Mouse (Mus musculus) R1 (cell line): ENCODE measurements around the gene H2afy.

Experiments
- DNase-seq: peaks from one replicate; pipeline ENCODE4 v3.0.0-alpha.2; 2018; ENCODE audit warnings: low read depth, low spot score

H2afy gene

GRCm38 (mm10) chr13:56112496-56112895 is 23.7 kb downstream of the H2afy start:
- peak; percentile 68 for DNase-seq

- DNase-seq = no peak
Observed at GRCm38 (mm10) chr13:56111601-56112000, 24.6 kb downstream of the H2afy start.

- DNase-seq = no peak
Observed at GRCm38 (mm10) chr13:56110694-56111531, 25.2 kb downstream of the H2afy start.

GRCm38 (mm10) chr13:56109703-56110102 is 26.5 kb downstream of the H2afy start:
- no peak for DNase-seq

- DNase-seq = peak; percentile 72
Observed at GRCm38 (mm10) chr13:56108849-56109519, 27.2 kb downstream of the H2afy start.

DNA sequence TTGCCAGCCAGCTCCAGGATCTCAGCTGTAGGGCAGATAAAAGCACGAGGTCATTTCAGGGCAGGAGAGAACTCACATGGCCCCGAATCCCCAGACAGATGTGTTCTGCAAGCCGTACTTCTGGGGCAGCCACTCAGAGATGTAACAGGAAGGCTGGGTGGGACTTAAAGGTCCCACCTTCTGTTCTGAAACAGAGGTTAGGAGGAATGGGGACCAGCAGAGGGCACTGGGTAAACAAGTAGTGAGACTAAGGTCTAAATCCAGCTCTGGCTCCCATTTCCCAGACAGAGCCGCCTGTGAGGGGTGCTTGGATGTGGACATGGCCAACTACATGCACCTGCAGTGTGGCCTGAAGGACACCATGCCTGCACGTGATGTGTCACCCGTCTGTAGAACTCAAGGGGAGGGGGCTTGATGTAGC is 31.2 kb downstream of the H2afy start:
- no peak for DNase-seq

DNA sequence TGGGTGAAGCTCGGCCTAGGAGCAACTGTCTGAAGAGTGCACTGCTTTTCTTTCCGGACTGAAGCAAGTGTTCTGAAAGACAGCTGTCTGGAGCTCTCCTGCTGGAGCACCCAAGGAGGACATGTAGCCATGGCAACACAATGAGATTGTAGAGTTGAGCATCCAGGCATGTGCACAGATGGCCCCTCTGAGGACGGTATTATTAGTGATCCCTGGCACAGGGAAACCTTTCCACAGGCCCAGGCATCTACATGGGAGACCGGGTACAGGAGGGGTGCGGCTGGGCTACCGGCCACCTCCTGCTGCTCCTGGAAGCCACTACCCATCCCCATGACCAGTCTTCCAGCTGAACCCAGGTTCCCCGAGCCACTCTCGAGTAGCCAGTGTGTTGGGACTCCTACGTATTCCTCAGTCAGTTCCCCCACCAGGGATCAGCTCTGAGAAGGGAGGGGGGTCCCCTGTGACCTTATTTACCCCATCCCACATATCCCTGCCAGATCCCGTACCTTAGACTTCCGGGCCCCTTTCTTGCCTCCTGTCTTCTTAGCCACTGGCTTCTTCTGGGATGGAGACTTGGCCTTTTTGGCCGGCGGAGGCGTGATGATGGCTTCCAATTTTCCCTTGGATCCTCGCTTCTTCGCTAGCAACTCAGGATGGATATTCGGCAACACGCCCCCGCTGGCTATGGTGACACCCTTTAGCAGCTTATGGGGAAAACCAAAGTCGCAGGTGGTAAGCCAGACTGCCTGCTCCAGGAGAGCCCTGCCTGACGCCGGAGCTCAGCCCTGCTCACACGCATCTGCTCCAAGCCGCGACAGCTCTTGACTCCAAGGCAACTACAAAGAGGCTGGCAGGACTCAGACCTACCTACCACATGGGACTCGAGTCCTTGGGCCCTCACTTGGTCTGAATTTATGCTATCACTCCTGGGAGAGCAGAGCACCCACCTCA is 32.1 kb downstream of the H2afy start:
- no peak for DNase-seq

- no peak for DNase-seq
Observed at GRCm38 (mm10) chr13:56102160-56102559, 34.0 kb downstream of the H2afy start.

DNA sequence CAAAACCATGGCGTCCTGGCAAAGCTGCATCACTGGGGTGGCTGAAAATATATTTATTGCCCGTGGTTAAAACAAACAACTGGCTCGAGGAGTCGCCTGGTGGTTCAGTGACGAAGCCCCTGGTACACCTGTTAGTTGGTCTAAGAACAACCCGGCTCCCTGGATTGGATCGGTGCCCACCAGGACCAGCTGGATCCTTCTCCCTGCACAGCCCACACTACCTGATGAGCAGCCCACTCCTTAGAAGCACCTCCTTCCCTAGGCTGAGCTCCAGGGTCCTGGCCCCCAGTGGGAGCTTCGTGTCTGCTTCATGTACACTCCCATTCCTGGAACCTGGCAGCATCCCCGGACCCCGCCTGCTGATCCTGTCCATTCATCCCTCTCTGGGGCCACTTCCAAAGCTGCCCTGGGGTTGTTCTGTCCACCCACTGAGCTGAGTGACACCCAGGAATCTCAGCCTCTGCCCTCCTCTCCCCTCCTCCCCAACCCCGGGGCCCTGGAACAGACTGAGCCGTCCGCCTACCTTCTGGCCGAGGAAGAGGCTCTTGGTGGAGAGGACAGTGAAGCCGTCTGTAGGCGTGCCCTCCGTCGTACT is 40.5 kb downstream of the H2afy start:
- DNase-seq = no peak

- no peak for DNase-seq
Observed at GRCm38 (mm10) chr13:56094544-56094943, 41.6 kb downstream of the H2afy start.

- no peak for DNase-seq
Observed at GRCm38 (mm10) chr13:56093680-56094079, 42.5 kb downstream of the H2afy start.

- no peak for DNase-seq
Observed at GRCm38 (mm10) chr13:56092606-56093005, 43.6 kb downstream of the H2afy start.

DNA sequence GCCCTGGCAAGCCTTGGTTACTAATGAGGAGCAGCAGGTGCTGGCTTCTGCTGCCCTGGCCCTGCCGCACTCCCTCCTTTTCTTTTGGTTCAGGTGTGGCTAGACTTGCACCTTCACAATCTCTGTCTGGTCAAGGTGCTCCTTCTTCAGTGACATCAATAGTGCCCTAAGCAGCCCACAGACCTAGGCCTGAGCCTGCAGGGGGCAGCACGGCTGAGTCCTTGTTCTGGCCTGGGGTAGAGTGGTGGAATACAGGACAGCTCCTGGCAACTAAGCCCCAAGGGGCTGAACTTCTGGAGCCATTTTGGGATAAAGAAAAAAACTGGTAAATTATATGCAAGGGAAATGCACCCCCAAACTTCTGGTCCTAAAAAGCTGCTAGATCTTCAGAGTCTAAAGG is 45.6 kb downstream of the H2afy start:
- DNase-seq = no peak

DNA sequence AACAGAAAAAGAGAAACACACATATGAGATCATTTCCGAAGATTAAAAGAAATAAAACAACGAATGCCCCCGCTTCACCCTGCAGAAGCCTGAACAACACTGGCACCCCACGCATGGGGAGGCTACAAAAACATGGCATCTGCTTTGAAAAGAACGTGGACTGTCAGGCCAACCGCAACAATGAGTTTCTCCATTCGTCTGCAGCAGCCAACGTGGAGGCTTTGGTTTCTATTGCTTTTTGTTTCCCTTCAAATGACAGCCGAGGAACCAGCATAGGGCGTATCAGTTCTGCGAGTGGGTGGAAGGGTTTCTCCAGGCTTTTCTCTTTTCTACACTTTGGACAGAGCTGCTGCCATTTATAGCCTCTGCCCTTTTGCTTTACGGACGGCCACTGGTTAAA is 47.6 kb downstream of the H2afy start:
- no peak for DNase-seq

DNA sequence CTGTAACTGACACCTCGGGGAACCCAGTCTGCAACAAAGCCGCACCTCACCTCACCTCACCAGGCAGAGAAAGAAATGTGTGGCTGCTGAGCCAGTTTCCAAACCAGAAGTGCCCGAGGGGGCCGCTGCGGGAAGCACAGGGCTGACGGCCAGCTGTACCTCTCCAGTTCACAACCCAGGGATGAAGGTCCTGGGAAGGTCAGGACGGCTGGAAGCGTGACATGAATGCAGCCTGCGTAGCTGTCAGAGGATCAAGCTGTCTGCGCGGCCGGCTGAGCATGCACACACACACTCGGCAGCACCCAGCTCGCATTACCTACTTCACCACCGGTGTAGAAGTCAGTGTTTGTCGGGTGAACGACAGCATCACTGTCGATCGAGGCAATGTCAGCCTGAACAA is 48.2 kb downstream of the H2afy start:
- no peak for DNase-seq

DNA sequence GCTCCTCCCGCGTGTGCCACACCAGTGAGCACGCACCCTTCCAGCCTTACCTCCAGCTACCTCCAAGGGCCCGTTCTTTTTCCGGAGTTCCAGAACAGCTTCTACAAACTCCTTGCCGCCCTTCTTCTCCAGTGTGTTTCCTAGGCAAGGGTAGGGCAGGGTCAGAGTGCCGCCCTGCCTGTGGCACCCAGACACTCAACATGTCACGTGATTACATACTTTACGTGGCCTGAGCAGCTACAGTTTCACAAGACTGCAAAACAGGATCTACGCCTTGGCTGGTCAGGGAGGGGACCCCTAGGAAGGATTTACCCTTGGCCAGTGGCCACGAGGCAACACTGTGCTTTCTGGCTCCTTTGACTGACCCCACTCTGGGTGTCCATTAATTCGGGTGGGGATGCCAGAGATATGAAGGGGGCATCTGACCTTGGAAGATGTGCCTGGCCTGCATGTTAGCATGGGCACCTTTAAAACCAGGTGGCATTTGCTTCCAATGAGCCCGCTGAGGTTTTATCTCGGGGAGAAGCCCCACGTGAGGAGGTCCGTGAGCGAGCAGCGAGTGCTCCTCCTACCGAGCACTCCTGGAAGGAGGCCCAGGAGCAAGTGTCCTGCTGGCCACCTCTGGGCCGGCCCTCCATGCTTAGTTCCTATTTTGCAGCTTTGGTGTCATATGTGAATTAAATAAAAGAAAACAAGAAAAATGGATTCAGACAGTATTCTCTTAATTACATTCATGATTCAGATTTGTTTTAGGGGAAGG is 51.8 kb downstream of the H2afy start:
- no peak for DNase-seq

GRCm38 (mm10) chr13:56081656-56082055 is 54.5 kb downstream of the H2afy start:
- no peak for DNase-seq

DNA sequence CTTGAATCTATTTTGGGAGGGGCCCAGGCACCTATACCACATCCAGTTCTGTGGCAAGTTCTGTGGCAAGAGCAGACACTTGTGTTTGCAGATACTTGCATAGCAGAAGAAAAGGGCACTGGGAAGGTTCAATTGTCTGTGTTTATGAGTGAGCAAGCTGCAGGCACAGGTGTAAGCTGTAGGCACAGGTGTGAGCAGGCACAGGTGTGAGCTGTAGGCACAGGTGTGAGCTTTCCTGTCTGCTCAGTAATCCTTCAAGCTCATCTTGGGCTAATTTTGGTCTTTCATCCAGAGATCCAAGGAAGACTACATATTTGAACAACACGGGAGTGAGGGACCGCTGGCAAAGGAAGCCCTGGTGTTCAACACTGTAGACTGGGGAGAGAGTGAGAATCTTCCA is 56.5 kb downstream of the H2afy start:
- DNase-seq = no peak

DNA sequence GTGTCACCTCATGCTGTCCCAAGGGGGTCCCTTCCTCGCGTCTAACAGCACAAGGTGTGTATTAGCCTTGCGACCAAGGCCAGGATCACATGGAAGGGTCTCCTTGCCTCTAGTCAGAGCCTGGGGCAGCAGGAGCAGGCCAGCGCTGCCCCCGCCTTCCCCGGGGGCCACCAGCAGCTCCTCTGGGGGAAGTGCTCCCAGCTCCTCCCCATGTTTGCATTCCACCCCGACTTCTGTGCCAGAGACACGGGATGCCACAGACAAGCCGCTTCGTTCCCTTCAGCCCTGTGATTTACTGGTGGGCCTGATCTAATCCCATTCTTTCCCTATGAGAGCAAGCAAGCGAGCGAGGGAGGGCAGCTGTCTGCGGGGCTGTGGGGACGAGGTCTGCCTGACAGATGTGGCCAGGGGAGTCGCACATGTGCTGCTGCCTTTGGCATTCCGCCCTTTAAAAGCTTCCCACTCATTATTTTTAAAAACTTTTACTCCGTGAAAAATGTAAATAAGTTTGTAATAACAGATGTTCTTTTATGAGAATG is 57.4 kb downstream of the H2afy start:
- no peak for DNase-seq

DNA sequence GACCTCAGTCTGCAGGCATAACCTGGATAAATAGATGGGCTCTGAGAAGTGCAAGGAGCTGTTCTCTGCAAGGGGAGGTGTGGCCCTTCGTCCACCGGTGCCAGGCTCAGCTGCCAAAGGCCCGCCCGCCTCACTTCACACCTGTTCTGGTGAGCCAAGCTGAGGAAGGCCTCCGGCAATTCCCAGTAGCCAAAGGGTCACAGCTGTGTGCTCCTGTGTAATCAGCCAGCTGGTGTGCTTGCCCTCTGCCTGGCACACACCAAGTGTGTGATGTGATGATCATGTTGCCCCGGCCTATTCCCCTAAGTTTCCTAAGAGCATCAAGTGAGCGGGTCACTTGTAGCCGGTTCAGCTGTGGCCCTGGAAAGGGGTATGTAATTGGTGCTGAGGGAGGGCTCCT is 60.2 kb downstream of the H2afy start:
- no peak for DNase-seq

GRCm38 (mm10) chr13:56073186-56073585 is 63.0 kb downstream of the H2afy start:
- no peak for DNase-seq
